Mouse (Mus musculus): ENCODE results near the gene Minos1. TPM values are rescaled to one million over a fixed set of nuclear protein-coding genes. Genes with fewer than 3 reads are reported as not detected.

The Minos1 gene
- 517 and 531 TPM in 2 replicates for total RNA-seq (2015)
- 167 and 172 TPM in 2 replicates for total RNA-seq (2017)

GRCm38 (mm10) chr4:139130701-139131549 is at the start of gene Minos1:
Gene Minos1, minus strand, starts transcription at chr4:139131113.
- peak; percentile 95 for ATAC-seq (replicated peaks; ENCODE audit: poor library complexity)

- ATAC-seq (replicated peaks; ENCODE audit: poor library complexity), result peak; percentile 94
Measured at GRCm38 (mm10) chr4:139179731-139180625, 49.1 kb upstream of the Minos1 start.

DNA sequence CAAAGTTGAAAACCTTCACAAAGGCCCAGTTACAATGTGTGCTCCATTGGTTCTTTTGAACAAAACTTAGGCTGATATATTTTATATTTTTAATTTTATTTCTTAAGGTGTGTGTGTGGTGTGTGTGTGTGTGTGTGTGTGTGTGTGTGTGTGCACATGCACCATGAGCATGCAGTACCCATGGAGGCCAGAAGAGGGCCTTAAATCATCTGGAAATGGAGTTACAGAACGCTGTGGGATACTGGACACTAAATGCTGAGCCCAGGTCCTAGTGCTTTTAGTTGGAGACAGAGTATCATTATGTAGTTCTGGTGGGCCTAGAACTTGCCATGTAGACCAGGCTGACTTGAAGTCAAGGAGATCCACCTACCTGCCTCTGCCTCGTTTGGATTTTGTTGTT is 48.3 kb upstream of the Minos1 start:
- ATAC-seq (replicated peaks; ENCODE audit: poor library complexity), result no peak

DNA sequence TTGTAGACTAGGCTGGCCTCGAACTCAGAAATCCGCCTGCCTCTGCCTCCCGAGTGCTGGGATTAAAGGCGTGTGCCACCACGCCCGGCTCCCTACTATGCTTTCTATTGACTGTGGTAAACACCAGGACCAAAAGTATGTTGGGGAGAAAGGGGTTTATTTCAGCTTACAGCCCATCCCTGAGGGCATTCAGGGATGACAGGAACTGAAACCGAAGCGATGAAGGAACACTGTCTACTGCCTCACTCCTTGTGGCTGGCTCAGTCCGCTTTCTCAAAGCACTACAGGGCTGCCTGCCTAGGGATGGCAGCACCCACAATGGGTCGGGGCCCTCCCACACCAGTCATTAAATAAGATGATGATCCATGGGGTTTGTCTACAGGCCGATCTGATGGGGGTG is 47.5 kb upstream of the Minos1 start:
- no peak for ATAC-seq (replicated peaks; ENCODE audit: poor library complexity)

DNA sequence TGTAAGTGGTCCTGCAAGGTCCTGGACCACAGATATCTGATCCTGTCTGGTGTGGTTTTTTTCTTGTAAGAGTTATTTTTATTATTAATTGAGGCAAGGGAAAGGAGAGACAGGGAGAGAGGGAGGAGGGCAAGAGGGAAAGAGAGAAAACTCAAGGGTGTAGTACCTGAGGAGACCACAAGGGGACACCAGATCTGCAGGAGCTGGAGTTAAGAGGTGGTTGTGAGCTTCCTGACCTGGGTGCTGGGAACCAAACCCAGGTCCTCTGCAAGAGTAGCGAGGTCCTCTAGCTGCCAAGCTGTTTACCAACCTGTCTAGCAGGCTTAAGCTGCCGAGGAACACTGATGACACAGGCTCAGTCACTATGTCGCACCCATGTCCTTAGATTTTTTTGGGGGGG is 47.0 kb upstream of the Minos1 start:
- ATAC-seq (replicated peaks; ENCODE audit: poor library complexity), result no peak

DNA sequence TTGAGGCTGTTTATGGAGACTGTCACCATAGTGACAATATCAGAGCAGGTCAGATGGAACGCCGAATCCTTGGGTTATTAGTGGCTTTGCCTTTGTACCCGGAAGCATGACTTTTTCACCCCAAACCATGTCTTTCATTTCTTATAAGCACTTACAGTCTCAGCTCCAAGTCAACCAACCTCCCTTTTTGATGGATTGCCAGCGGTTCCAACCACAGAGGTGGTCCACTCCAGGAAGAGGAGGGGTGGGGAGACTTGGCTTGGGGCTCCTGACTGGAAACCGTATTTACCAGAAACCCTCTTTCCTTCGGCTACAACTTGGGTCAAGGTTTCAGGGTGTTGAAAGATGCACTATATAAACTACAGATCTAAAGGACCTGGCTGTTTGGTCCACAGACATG is 45.1 kb upstream of the Minos1 start:
- no peak for ATAC-seq (replicated peaks; ENCODE audit: poor library complexity)

DNA sequence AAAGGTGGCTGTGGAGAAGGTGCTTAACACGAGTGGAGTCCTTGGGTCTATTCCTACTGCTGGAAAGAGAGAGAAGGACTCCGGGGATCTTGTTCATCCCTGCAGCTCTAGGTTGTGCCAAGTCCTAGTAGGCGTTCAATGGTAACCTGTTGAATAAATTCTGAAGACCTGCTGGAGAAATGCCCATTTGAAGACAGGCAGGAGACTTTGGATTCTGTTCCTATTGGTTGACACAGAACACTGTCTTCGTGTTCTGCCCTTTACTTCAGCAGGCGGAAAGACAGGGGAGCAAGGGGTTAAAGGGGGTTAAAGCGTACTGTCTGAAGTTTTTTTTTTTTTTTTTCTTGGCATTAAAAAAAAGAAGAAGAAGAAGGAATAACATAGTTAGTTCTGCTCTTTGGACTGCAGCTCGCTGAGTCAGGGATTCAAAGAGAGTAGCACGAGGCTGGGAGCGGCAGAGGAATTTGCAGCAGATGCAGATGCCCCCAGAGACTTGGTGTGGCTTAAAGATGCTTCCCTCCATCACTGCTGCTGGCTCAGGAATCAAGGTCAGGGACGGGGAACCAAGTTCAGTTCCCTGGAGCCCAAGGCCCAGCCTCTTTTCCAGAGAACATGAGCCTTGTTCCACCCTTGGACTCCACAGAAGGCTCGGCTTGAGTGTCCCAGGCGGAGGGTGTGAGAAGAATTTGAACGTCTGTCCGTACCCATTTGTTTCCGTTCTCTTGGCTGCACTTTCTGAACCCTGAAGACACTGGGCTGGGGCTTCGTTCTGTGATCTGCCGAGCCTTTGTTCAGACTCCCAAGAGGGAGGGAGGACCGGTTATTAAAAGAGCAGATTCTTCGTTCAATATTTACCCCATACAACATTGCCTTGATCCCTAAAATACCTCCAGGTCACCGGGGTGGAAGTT is 44.4 kb upstream of the Minos1 start:
- no peak for ATAC-seq (replicated peaks; ENCODE audit: poor library complexity)

DNA sequence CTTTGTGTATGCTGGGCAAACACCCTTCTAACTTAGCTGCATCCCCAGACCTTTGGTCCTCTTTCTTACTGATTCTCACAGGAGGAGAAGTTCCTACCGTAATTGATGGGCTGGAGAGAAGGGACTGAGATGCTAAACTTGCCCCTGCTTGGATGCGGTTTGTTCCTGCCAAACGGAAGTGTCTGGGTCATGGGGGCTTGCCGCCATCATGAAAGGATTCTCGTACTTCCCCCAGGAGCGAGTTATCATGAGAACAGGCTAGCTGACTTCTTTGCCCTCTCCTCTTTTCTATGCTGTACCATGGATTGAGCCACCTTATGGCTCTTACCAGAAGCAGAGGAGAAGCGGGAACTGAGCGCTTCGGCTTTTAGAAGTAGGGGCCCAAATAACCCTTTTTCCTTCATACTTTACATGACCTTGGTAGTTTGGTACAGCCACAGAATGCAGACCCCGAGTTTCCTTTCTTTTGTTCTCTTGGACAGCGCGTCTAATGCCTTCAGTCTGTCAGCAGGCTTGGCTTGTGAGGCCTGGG is 38.9 kb upstream of the Minos1 start:
- no peak for ATAC-seq (replicated peaks; ENCODE audit: poor library complexity)

- peak; percentile 98 for ATAC-seq (replicated peaks; ENCODE audit: poor library complexity)
Measured at GRCm38 (mm10) chr4:139168985-139169747, 38.3 kb upstream of the Minos1 start.

DNA sequence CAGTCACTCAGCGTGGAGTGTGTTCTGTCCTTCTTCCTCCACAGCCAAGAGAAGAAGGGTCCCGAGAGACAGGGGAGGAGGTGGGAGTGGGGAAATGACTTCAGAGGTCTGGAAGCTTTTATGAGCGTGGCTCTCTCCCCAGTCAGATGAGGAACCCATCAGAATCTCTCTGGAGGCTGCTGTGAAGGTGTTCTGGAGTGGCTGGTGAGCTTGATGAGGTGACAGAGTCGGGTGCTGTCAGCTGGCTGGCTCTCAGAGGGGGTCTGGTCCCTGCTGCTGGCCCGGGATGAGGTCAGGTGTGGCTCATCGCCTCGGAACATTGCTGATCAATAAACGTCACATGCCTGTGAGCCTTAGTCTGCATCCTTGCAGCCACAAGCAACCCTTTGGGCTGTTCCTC is 36.2 kb upstream of the Minos1 start:
- ATAC-seq (replicated peaks; ENCODE audit: poor library complexity), result no peak

- ATAC-seq (replicated peaks; ENCODE audit: poor library complexity), result no peak
Measured at GRCm38 (mm10) chr4:139166244-139166643, 35.3 kb upstream of the Minos1 start.

GRCm38 (mm10) chr4:139165259-139165658 is 34.3 kb upstream of the Minos1 start:
- no peak for ATAC-seq (replicated peaks; ENCODE audit: poor library complexity)

DNA sequence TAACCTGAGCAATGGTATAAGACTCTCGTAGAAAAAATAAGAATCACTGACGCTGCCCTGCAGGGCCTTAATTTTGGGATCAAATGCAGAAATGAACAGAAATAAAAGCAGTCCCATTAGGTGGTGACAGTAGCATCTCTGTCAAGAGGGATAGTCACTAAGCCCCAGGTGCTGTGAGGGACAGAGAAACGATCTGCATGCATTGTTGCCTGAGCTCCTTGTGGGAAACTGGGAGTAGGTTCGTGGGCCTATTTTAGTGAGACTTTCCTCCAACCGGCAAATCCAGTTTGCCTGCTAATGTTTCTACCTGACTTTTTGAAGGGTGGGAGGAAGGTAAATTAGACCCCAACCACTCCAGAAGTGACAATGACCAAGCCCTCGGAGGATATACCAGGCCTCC is 33.2 kb upstream of the Minos1 start:
- ATAC-seq (replicated peaks; ENCODE audit: poor library complexity), result no peak

- peak; percentile 39; the same call in 1 of the 2 replicates for ATAC-seq (replicated peaks; ENCODE audit: poor library complexity)
Measured at GRCm38 (mm10) chr4:139161076-139161475, 30.2 kb upstream of the Minos1 start.

DNA sequence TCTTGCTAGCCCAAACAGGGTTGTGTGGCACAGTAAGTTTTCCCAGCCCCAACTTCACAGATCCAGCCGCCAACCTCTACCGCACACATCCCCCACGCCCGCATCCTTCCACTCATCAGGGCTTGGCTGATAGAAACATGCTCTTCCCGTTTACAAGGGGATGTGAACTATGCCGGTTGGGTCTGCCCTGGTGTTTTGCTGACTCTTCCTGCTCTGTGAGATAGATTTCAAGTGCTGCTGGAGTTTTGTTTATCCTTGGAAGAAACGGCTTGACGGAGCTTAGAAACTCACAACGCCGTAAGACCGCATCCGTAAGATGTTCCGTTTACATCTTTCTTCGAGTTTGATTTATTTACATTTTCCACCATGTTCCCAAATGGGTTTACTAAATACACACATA is 27.4 kb upstream of the Minos1 start:
- ATAC-seq (replicated peaks; ENCODE audit: poor library complexity), result no peak

DNA sequence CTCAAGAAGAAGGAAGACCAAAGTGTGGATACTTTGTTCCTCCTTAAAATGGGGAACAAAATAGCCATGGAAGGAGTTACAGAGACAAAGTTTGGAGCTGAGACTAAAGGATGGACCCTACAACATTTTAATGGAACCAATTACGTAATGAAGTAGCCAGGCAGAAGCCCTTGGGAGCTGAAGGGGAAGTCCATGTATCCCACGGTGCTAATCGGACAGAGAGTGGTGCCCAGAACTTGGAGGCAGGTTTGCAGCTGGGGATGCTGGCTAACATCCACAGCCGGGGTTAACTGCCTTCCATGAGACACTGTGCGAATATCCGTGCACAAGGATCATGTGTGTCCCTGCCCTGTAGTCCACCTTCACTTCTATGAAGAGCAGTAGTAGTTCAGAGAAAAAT is 25.6 kb upstream of the Minos1 start:
- no peak for ATAC-seq (replicated peaks; ENCODE audit: poor library complexity)

DNA sequence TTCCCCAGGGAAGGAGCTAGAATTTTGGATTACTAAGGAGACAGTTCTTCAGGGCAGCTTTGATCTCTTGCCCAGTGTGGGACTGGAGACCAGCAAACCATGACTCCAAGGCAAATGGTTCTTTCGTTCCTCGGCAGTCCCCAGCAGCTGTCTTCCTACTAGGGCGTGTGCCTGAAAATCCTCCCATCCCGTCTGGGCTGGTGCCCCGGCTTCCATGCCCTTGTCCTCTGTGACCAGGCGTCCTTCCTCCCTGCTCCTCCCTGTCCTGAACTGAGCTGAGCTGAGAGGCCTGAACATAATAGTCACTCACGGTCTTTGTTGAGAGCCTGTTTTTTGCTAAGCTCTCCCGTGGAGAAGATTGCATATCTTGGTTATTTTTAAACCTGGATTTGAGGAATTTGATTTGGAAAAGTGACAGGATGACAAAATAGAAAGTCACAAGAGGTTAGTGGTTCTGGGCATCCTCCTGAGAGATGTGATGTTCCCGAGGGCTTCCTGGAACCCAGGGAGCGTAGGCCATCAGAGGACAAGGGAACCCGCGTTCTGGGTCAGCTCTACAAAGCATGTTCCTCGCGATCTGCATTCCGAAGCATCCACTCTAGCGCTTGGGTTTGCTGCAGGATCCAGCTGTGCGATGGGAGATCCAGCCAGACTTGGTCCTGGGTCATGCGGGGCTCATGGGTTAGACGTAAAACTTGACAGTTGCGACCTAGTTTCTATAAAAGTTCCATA is 23.8 kb upstream of the Minos1 start:
- no peak for ATAC-seq (replicated peaks; ENCODE audit: poor library complexity)

- no peak for ATAC-seq (replicated peaks; ENCODE audit: poor library complexity)
Measured at GRCm38 (mm10) chr4:139151370-139151769, 20.5 kb upstream of the Minos1 start.

GRCm38 (mm10) chr4:139146760-139147159 is 15.8 kb upstream of the Minos1 start:
- ATAC-seq (replicated peaks; ENCODE audit: poor library complexity), result no peak
